Mouse (Mus musculus): ENCODE data around the gene Tmtc1. TPM values are rescaled to one million over a fixed set of nuclear protein-coding genes. Genes with fewer than 3 reads are reported as not detected.

Gene Tmtc1
- total RNA-seq, 2 experiments from 2014 or later = 55.4 to 64.8 TPM

- intact Hi-C loops (cut with DNase I) = no loop called here
- no peak for TF ChIP-seq CTCF (IDR thresholded peaks at IDR 0.05)
- H3K4me3 ChIP-seq = no peak overlapping the region
- H3K27ac ChIP-seq = no peak overlapping the region
- no peak for DNase-seq
These were observed 204.9 kb downstream of the Tmtc1 start for GRCm38 (mm10) chr6:148239311-148239710.

- intact Hi-C loops (cut with DNase I) = no loop called here
- Histone ChIP-seq H3K4me3 (no peak overlapping the region), H3K27ac (no peak overlapping the region)
- DNase-seq = no peak
- TF ChIP-seq CTCF (IDR thresholded peaks at IDR 0.05) = no peak
These were observed 206.7 kb downstream of the Tmtc1 start for GRCm38 (mm10) chr6:148237453-148237852.

- no peak for TF ChIP-seq CTCF (IDR thresholded peaks at IDR 0.05)
- peak overlapping the region; percentile 57 for H3K27ac ChIP-seq
- H3K4me3 ChIP-seq = peak overlapping the region; percentile 18
- intact Hi-C loops (cut with DNase I) = no loop called here
- no peak for DNase-seq
These were observed 209.9 kb downstream of the Tmtc1 start for GRCm38 (mm10) chr6:148234105-148234828.

GRCm38 (mm10) chr6:148227542-148227941, 216.6 kb downstream of the Tmtc1 start:
- Histone ChIP-seq H3K27ac (no peak overlapping the region), H3K4me3 (no peak overlapping the region)
- no peak for DNase-seq
- intact Hi-C loops (cut with DNase I) = no loop called here
- no peak for TF ChIP-seq CTCF (IDR thresholded peaks at IDR 0.05)

- intact Hi-C loops (cut with DNase I) = no loop called here
- no peak for TF ChIP-seq CTCF (IDR thresholded peaks at IDR 0.05)
- Histone ChIP-seq H3K4me3 (no peak overlapping the region), H3K27ac (no peak overlapping the region)
- DNase-seq = no peak
These were observed 221.5 kb downstream of the Tmtc1 start for GRCm38 (mm10) chr6:148222686-148223085.

- no peak for TF ChIP-seq CTCF (IDR thresholded peaks at IDR 0.05)
- H3K4me3 ChIP-seq = no peak overlapping the region
- H3K27ac ChIP-seq = no peak overlapping the region
- no peak for DNase-seq
- intact Hi-C loops (cut with DNase I) = loop anchor here (10.0 kb wide), 2 partner anchors 696 to 966 kb away; partner anchors contain the start of gene Amn1
These were observed 225.7 kb downstream of the Tmtc1 start for GRCm38 (mm10) chr6:148218235-148219076.

- no peak for TF ChIP-seq CTCF (IDR thresholded peaks at IDR 0.05)
- Histone ChIP-seq H3K4me3 (no peak overlapping the region), H3K27ac (no peak overlapping the region)
- intact Hi-C loops (cut with DNase I) = loop anchor here (10.0 kb wide), 2 partner anchors 698 to 968 kb away; partner anchors contain the start of gene Amn1
- no peak for DNase-seq
These were observed 227.4 kb downstream of the Tmtc1 start for GRCm38 (mm10) chr6:148216752-148217151.

GRCm38 (mm10) chr6:148214765-148215164, 229.4 kb downstream of the Tmtc1 start:
- intact Hi-C loops (cut with DNase I) = loop anchor here (10.0 kb wide), 2 partner anchors 700 to 970 kb away; partner anchors contain the start of gene Amn1
- H3K4me3 ChIP-seq = no peak overlapping the region
- H3K27ac ChIP-seq = 0 out of 2 replicates have a peak overlapping the region, but pooled peaks have one; percentile 16
- DNase-seq = peak; percentile 36
- TF ChIP-seq CTCF (IDR thresholded peaks at IDR 0.05) = peak; percentile 70

- no peak for TF ChIP-seq CTCF (IDR thresholded peaks at IDR 0.05)
- H3K4me3 ChIP-seq = peak within 1 kb of the TSS; percentile 93
- intact Hi-C loops (cut with DNase I) = loop anchor here (10.0 kb wide), 2 partner anchors 703 to 973 kb away; partner anchors contain the start of gene Amn1
- peak; percentile 98 for DNase-seq
- H3K27ac ChIP-seq = peak within 1 kb of the TSS; percentile 95
These were observed 232.1 kb downstream of the Tmtc1 start, which contains the start of gene Ergic2 for GRCm38 (mm10) chr6:148211897-148212680. TSS of gene Ergic2 (minus strand) at chr6:148212374.

GRCm38 (mm10) chr6:148211391-148211876, 232.8 kb downstream of the Tmtc1 start:
- intact Hi-C loops (cut with DNase I) = loop anchor here (10.0 kb wide), 2 partner anchors 703 to 973 kb away; partner anchors contain the start of gene Amn1
- Histone ChIP-seq H3K4me3 (peak overlapping the region; percentile 93), H3K27ac (peak overlapping the region; percentile 95)
- no peak for DNase-seq
- TF ChIP-seq CTCF (IDR thresholded peaks at IDR 0.05) = no peak

- no peak overlapping the region for H3K4me3 ChIP-seq
- TF ChIP-seq CTCF (IDR thresholded peaks at IDR 0.05) = no peak
- intact Hi-C loops (cut with DNase I) = no loop called here
These were observed 236.7 kb downstream of the Tmtc1 start for GRCm38 (mm10) chr6:148207522-148207921.

GRCm38 (mm10) chr6:148205134-148205533, 239.1 kb downstream of the Tmtc1 start:
- no peak for DNase-seq
- no peak overlapping the region for H3K27ac ChIP-seq
- H3K4me3 ChIP-seq = no peak overlapping the region
- TF ChIP-seq CTCF (IDR thresholded peaks at IDR 0.05) = no peak
- intact Hi-C loops (cut with DNase I) = no loop called here

More at GRCm38 (mm10) chr6:148207522-148207921, 236.7 kb downstream of the Tmtc1 start:
- H3K27ac ChIP-seq = no peak overlapping the region
- no peak for DNase-seq

Measured in gastrocnemius, adult 2 months (tissue).